Mouse (Mus musculus) heart, adult 2 months (tissue): ENCODE data around the gene Inip.

Experiments used
- CTCF ChIP-seq: fragments of 200-600 bp; IDR thresholded peaks from 2 replicates; pipeline ENCODE4 v1.8.1; 2022; ENCODE audit warnings: antibody characterized with exemption, mild to moderate bottlenecking, moderate library complexity
- EP300 ChIP-seq: fragments of 200-500 bp; IDR thresholded peaks from 2 replicates; pipeline ENCODE4 v1.6.1; 2011; ENCODE audit warnings: low read depth, low read length, control low read depth; ENCODE audit not compliant: insufficient read depth
- POLR2A ChIP-seq: fragments of 200-500 bp; IDR thresholded peaks from 2 replicates; pipeline ENCODE4 v1.6.1; 2011; ENCODE audit warnings: mild to moderate bottlenecking, low read depth, low read length, control low read depth; ENCODE audit not compliant: insufficient read depth

DNA sequence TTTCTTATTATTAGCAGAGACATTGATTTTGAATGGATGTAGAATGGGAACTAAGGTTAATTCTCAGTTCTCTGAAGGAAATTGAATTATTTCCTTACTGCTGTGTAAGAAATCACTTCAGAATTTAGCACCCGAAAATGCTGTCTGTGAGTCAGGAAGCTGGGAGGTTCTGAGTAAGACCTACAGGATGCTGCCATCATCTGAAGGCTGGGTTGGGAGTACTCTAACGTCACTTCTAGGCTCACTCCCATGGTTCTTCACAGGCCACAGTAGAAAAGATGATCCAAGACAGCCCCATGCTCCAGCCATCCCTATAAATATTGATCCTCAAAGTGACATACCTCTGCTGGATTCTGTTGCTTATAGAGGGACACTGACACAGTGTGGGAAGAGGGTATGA, 6.1 kb upstream of the Inip start:
- no peak for TF ChIP-seq CTCF
- no peak for TF ChIP-seq POLR2A
- no peak for TF ChIP-seq EP300
